Mouse (Mus musculus): Measurements from ENCODE around the gene Rad51b. TPM values are rescaled to one million over a fixed set of nuclear protein-coding genes. Genes with fewer than 3 reads are reported as not detected.

Rad51b gene
- polyA plus RNA-seq, 1 experiment from 2014 or later = 8.7 TPM

DNA sequence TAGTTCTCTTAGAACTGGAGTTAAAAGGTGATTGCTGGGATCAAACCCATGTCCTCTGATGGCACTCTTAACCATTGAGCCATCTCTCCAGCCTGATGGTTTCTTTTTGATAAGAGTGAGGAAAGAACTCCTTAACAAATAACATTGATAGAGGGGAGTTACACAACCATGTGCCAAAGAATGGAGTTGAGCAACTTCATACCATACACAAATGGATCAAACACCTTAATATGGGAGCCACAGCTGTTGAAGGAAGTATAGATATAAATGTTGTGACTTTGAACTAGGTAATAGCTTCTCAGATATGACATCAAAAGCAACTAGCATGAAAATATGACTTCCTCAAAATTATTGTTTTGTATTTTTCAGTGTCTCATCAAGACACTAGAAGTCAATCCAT, 173.0 kb downstream of the Rad51b start:
- Histone ChIP-seq H3K27me3 (replicated peaks) (no peaks in the 10 kb centered on the region), H3K9me3 (no peaks in the 10 kb centered on the region), H3K4me2 (no peak overlapping the region), H3K4me3 (replicated peaks) (no peak overlapping the region), H3K4me1 (0 out of 2 replicates have a peak, but pooled peaks cover 4% of the 10 kb centered on the region), H3K9ac (no peak overlapping the region), H3K27ac (no peak overlapping the region), H3K36me3 (no peaks in the 10 kb centered on the region)
- ATAC-seq (ENCODE audit: insufficient read depth, low FRiP score, low read depth) = no peak

DNA sequence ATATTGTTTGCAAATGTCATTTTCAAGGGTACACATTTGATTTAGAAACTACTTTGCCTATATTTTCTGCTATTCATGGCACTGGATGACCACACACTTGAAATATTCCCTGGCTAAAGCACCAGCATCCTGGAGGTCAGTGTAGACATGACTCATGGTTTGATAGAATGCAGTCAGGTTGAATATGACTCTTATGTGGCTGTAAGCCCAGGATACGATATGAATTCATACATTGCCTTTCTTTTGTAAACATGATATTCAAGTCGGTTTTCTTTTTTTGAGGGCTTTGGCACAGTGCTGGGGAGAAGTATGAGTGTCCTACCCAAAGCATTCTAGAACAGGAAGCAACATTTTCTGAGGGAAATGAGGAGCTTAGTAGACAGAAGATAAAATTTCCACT, 174.8 kb downstream of the Rad51b start:
- H3K27me3 ChIP-seq (replicated peaks) = no peaks in the 10 kb centered on the region
- peak overlapping the region; percentile 52; the same call in 1 of the 2 replicates for H3K27ac ChIP-seq
- ATAC-seq (ENCODE audit: insufficient read depth, low FRiP score, low read depth) = peak; percentile 47; the same call in 1 of the 2 replicates
- no peaks in the 10 kb centered on the region for H3K9me3 ChIP-seq
- no peak overlapping the region for H3K9ac ChIP-seq
- 24% methylated on average over 2 of the region's 2 CpGs for WGBS
- no peaks in the 10 kb centered on the region for H3K36me3 ChIP-seq
- peaks cover 9% of the 10 kb centered on the region; the same call in 1 of the 2 replicates for H3K4me1 ChIP-seq
- no peak overlapping the region for H3K4me2 ChIP-seq
- no peak overlapping the region for H3K4me3 ChIP-seq (replicated peaks)

DNA sequence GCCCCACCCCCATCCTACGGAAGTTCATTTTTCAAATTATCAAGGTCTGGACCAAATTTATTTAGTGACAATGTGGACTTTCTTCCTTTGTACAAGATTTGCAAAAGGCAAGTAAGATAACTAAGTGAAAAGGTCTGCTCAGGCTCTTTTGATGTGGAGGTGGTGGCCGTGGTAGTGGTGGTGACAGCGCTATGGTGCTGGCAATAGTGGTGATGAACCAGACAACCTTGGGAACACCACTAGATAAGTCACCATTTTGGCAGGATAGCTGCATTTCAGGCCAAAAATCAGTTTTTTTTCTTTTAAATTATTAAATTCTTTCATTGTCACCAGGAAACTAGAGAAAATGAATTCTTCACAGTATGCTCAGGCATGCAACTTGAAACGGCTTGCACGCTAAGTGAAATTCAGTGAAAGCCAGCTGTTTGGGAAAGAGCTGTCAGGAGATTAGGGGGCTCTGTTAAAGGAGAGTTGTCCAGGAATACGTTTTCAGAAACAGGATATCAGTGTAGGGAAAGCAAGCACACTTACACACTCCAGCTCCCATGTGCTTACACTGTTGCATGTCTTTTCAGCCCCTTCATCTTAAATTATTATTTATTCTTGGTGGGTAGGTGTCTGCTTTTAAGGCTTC, 179.4 kb downstream of the Rad51b start:
- Histone ChIP-seq H3K36me3 (no peaks in the 10 kb centered on the region), H3K4me2 (no peak overlapping the region), H3K27ac (peak overlapping the region; percentile 73), H3K9ac (no peak overlapping the region), H3K9me3 (no peaks in the 10 kb centered on the region), H3K4me1 (peaks cover 13% of the 10 kb centered on the region), H3K27me3 (replicated peaks) (no peaks in the 10 kb centered on the region), H3K4me3 (replicated peaks) (no peak overlapping the region)
- no peak; the same call in 1 of the 2 replicates for ATAC-seq (ENCODE audit: insufficient read depth, low FRiP score, low read depth)
- 40% methylated on average over 6 of the region's 6 CpGs for WGBS

GRCm38 (mm10) chr12:79478816-79479215, 181.7 kb downstream of the Rad51b start:
- 85% methylated on average over 5 of the region's 5 CpGs for WGBS
- no peak for ATAC-seq (ENCODE audit: insufficient read depth, low FRiP score, low read depth)
- peaks cover 9% of the 10 kb centered on the region for H3K4me1 ChIP-seq
- no peak overlapping the region for H3K4me2 ChIP-seq
- no peak overlapping the region for H3K4me3 ChIP-seq (replicated peaks)
- H3K27me3 ChIP-seq (replicated peaks) = no peaks in the 10 kb centered on the region
- no peak overlapping the region for H3K9ac ChIP-seq
- no peaks in the 10 kb centered on the region for H3K9me3 ChIP-seq
- H3K27ac ChIP-seq = no peak overlapping the region
- H3K36me3 ChIP-seq = no peaks in the 10 kb centered on the region

DNA sequence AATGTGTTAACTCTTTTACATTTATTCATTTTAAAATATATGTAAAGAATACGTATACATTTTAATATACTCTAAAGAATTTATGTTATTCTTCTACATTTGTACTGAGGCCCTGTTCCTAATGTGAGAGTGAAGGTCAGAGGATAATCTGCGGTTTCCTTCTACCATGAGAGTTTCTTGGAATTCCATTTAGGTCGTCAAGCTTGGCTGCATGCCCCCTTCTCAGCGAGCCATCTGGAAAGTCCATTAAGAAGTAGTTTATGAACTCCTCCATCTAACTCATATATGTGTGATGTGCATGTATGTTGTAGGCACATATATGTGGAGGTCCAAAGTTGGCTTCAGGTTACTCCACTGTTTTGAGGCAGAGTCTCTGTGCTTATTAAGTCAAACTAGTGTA, 188.4 kb downstream of the Rad51b start:
- WGBS = 58% methylated on average over 4 of the region's 4 CpGs
- no peak overlapping the region for H3K9ac ChIP-seq
- no peak for ATAC-seq (ENCODE audit: insufficient read depth, low FRiP score, low read depth)
- no peak overlapping the region for H3K4me2 ChIP-seq
- H3K27me3 ChIP-seq (replicated peaks) = no peaks in the 10 kb centered on the region
- H3K4me3 ChIP-seq (replicated peaks) = no peak overlapping the region
- no peaks in the 10 kb centered on the region for H3K9me3 ChIP-seq
- no peaks in the 10 kb centered on the region for H3K4me1 ChIP-seq
- no peak overlapping the region for H3K27ac ChIP-seq
- H3K36me3 ChIP-seq = no peaks in the 10 kb centered on the region

GRCm38 (mm10) chr12:79488590-79489242, 191.6 kb downstream of the Rad51b start:
- no peaks in the 10 kb centered on the region for H3K36me3 ChIP-seq
- H3K4me1 ChIP-seq = no peaks in the 10 kb centered on the region
- H3K4me2 ChIP-seq = no peak overlapping the region
- ATAC-seq (ENCODE audit: insufficient read depth, low FRiP score, low read depth) = peak; percentile 35; the same call in 1 of the 2 replicates
- H3K27me3 ChIP-seq (replicated peaks) = no peaks in the 10 kb centered on the region
- H3K9ac ChIP-seq = no peak overlapping the region
- WGBS = 64% methylated on average over 17 of the region's 17 CpGs
- H3K4me3 ChIP-seq (replicated peaks) = no peak overlapping the region
- H3K27ac ChIP-seq = peak overlapping the region; percentile 59; the same call in 1 of the 2 replicates
- no peaks in the 10 kb centered on the region for H3K9me3 ChIP-seq

DNA sequence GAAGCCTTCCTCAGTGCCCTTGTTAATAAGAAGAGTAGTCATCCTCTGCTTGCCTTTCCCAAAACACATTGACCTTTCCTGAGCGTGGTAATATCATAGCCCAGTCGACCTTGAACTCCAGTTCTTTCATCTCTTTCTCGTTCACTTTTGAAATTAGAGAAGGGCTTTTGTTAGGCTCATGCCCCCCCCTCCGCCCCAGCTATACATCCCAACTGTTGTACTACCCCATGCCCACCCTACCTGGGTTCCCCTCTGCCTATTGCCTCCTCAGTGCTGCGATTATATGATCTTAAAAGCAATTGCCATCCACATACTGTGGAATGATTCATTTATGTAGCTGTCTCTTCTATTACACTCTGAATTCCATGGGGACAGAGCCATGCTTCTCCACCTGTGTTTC, 193.5 kb downstream of the Rad51b start:
- H3K9me3 ChIP-seq = no peaks in the 10 kb centered on the region
- H3K9ac ChIP-seq = no peak overlapping the region
- no peaks in the 10 kb centered on the region for H3K4me1 ChIP-seq
- no peaks in the 10 kb centered on the region for H3K27me3 ChIP-seq (replicated peaks)
- no peak overlapping the region for H3K4me2 ChIP-seq
- no peak overlapping the region for H3K27ac ChIP-seq
- ATAC-seq (ENCODE audit: insufficient read depth, low FRiP score, low read depth) = no peak
- no peak overlapping the region for H3K4me3 ChIP-seq (replicated peaks)
- WGBS = 71% methylated on average over 5 of the region's 5 CpGs
- H3K36me3 ChIP-seq = no peaks in the 10 kb centered on the region

- no peak overlapping the region for H3K9ac ChIP-seq
- WGBS = 67% methylated on average over 4 of the region's 4 CpGs
These were observed 195.1 kb downstream of the Rad51b start for GRCm38 (mm10) chr12:79492175-79492574.

DNA sequence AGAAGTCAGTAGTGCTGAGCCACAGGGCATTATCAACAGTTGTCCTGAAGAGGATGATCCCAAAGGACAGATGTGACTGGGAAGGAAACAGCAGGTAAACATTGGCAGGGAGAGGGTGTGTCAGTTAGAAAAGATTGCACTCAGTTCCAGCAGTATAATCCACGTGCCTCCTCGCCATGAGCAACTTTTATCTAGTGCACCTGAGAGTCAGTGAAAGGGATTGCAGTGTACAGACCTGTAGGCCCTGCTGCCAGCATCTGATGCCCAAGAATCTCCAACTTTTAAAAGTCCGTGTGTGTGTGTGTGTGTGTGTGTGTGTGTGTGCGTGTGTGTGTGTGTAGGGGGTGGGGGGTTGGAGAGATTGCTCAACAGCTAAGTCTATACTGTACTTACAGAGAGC, 195.5 kb downstream of the Rad51b start:
- no peak overlapping the region for H3K4me3 ChIP-seq (replicated peaks)
- 0 out of 2 replicates have a peak overlapping the region, but pooled peaks have one; percentile 54 for H3K27ac ChIP-seq
- no peaks in the 10 kb centered on the region for H3K36me3 ChIP-seq
- H3K27me3 ChIP-seq (replicated peaks) = no peaks in the 10 kb centered on the region
- no peak overlapping the region for H3K4me2 ChIP-seq
- ATAC-seq (ENCODE audit: insufficient read depth, low FRiP score, low read depth) = no peak
- no peak overlapping the region for H3K9ac ChIP-seq
- H3K9me3 ChIP-seq = no peaks in the 10 kb centered on the region
- H3K4me1 ChIP-seq = no peaks in the 10 kb centered on the region
- 78% methylated on average over 4 of the region's 4 CpGs for WGBS

More at GRCm38 (mm10) chr12:79492175-79492574, 195.1 kb downstream of the Rad51b start:
- Histone ChIP-seq H3K9me3 (no peaks in the 10 kb centered on the region), H3K4me2 (no peak overlapping the region), H3K36me3 (no peaks in the 10 kb centered on the region), H3K4me1 (no peaks in the 10 kb centered on the region), H3K27ac (0 out of 2 replicates have a peak overlapping the region, but pooled peaks have one; percentile 54), H3K4me3 (replicated peaks) (no peak overlapping the region), H3K27me3 (replicated peaks) (no peaks in the 10 kb centered on the region)
- no peak for ATAC-seq (ENCODE audit: insufficient read depth, low FRiP score, low read depth)

- WGBS = 51% methylated on average over 2 of the region's 2 CpGs
- ATAC-seq (ENCODE audit: insufficient read depth, low FRiP score, low read depth) = no peak
- Histone ChIP-seq H3K9me3 (no peaks in the 10 kb centered on the region), H3K27ac (no peak overlapping the region), H3K4me2 (no peak overlapping the region), H3K9ac (no peak overlapping the region), H3K4me3 (replicated peaks) (no peak overlapping the region), H3K36me3 (no peaks in the 10 kb centered on the region), H3K27me3 (replicated peaks) (no peaks in the 10 kb centered on the region), H3K4me1 (no peaks in the 10 kb centered on the region)
These were observed 196.4 kb downstream of the Rad51b start for GRCm38 (mm10) chr12:79493481-79493880.

DNA sequence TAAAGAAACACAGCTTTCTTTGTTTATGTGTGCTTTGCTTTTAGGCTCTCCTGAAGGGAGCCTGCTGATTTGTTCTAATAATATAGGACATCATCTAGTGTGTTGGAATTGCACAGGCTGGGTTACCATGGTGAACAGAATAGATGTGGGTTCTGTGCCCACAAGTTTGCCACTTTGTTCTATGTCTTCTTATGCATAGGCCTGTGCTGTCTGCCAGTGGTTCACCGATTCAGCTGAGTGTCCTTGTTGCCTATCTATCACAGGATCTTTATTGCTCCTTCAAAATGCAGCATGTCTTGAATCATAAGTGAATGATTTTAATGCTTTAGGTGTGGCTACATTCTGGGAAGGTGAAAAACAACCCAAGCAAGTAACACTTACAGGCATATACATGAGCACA, 201.2 kb downstream of the Rad51b start:
- H3K4me2 ChIP-seq = no peak overlapping the region
- H3K4me1 ChIP-seq = peaks cover 11% of the 10 kb centered on the region
- no peak overlapping the region for H3K9ac ChIP-seq
- H3K9me3 ChIP-seq = no peaks in the 10 kb centered on the region
- 81% methylated on average over 1 of the region's 1 CpGs for WGBS
- no peak overlapping the region for H3K4me3 ChIP-seq (replicated peaks)
- H3K36me3 ChIP-seq = no peaks in the 10 kb centered on the region
- no peak for ATAC-seq (ENCODE audit: insufficient read depth, low FRiP score, low read depth)
- H3K27me3 ChIP-seq (replicated peaks) = no peaks in the 10 kb centered on the region
- H3K27ac ChIP-seq = no peak overlapping the region

- H3K27ac ChIP-seq = no peak overlapping the region
- H3K9ac ChIP-seq = no peak overlapping the region
- ATAC-seq (ENCODE audit: insufficient read depth, low FRiP score, low read depth) = no peak
These were observed 202.7 kb downstream of the Rad51b start for GRCm38 (mm10) chr12:79499809-79500208.

More at GRCm38 (mm10) chr12:79499809-79500208, 202.7 kb downstream of the Rad51b start:
- H3K36me3 ChIP-seq = no peaks in the 10 kb centered on the region
- 81% methylated on average over 5 of the region's 5 CpGs for WGBS
- H3K4me3 ChIP-seq (replicated peaks) = no peak overlapping the region
- no peak overlapping the region for H3K4me2 ChIP-seq
- peaks cover 17% of the 10 kb centered on the region for H3K4me1 ChIP-seq
- H3K9me3 ChIP-seq = no peaks in the 10 kb centered on the region
- H3K27me3 ChIP-seq (replicated peaks) = no peaks in the 10 kb centered on the region

All from stomach, embryonic 15.5 days (tissue).